Mouse (Mus musculus) kidney, embryonic 15.5 days (tissue): ENCODE data around the gene Mmp24. TPM values are rescaled to one million over a fixed set of nuclear protein-coding genes. Genes with fewer than 3 reads are reported as not detected.

ENCODE experiments used
- ATAC-seq: fragments of 200-750 bp; cut with Nextera tagmentation; replicated peaks from 2 replicates; pipeline ENCODE4 v1.8.0; 2017; ENCODE audit warnings: moderate TSS enrichment; ENCODE audit not compliant: low FRiP score
- H3K27ac ChIP-seq: fragments of 300-500 bp; sonication (generic); 2 replicates; pipeline ENCODE4 v1.5.1; 2015; ENCODE audit warnings: mild to moderate bottlenecking, inconsistent platforms
- H3K27me3 ChIP-seq: fragments of 300-500 bp; sonication (generic); 2 replicates; pipeline ENCODE4 v1.6.1; 2015; ENCODE audit warnings: inconsistent platforms
- H3K36me3 ChIP-seq: fragments of 300-500 bp; sonication (generic); 2 replicates; pipeline ENCODE4 v1.6.1; 2015; ENCODE audit warnings: inconsistent platforms
- H3K4me1 ChIP-seq: fragments of 300-500 bp; sonication (generic); 2 replicates; pipeline ENCODE4 v1.6.1; 2015; ENCODE audit warnings: inconsistent platforms
- H3K4me2 ChIP-seq: fragments of 300-500 bp; sonication (generic); 2 replicates; pipeline ENCODE4 v1.6.1; 2015; ENCODE audit warnings: moderate library complexity, mild to moderate bottlenecking, inconsistent platforms
- H3K4me3 ChIP-seq: fragments of 300-500 bp; sonication (generic); replicated peaks from 2 replicates; pipeline ENCODE4 v1.5.1; 2015; ENCODE audit warnings: mild to moderate bottlenecking, inconsistent platforms
- H3K9ac ChIP-seq: fragments of 300-500 bp; sonication (generic); 2 replicates; pipeline ENCODE4 v1.6.1; 2015; ENCODE audit warnings: mild to moderate bottlenecking, inconsistent platforms
- H3K9me3 ChIP-seq: fragments of 300-500 bp; sonication (generic); replicated peaks from 2 replicates; pipeline ENCODE4 v1.6.1; 2016; ENCODE audit warnings: inconsistent platforms
- WGBS: fragments of 180-500 bp; shearing (Covaris S2); methylation state at CpG from one replicate; pipeline ENCODE4 v1.1.7; 2015; ENCODE audit warnings: mixed read lengths; 5-methylcytosine and 5-hydroxymethylcytosine counted together
- polyA plus RNA-seq: library from polyadenylated mRNA; unstranded; fragments of >200 nt; fragmentation: Nextera tagmentation; extraction: Ambion mirVana; gene quantifications from 2 replicates; pipeline ENCODE4 v1.2.1, GENCODE M21; 2015

Gene Mmp24
- polyA plus RNA-seq, 1 experiment from 2014 or later = 0.16 TPM

DNA sequence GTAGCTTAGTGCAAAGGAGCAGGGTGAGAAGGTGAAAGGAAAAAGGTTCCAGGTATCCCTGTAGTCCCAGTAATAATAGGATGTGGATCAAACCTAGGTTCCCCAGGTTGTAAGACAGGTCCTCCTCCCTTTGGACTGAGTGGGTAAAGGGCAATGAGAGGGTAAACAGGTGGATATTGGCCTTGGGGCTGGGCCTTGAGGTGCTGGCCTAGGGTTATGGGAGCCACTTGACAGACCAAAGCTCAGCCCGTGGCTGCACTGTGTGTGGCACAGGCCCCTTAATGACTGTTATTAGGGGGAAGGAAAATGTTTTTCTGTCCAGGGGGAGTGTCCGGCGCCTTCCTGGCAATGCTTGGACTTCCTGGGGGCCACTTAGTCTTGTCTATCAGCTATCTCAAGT is 62.8 kb downstream of the Mmp24 start:
- Histone ChIP-seq H3K4me2 (no peak overlapping the region), H3K4me3 (no peak overlapping the region), H3K4me1 (no peaks in the 10 kb centered on the region), H3K27ac (no peak overlapping the region), H3K27me3 (no peaks in the 10 kb centered on the region), H3K9ac (no peak overlapping the region), H3K9me3 (no peaks in the 10 kb centered on the region), H3K36me3 (no peaks in the 10 kb centered on the region)
- no peak for ATAC-seq
- WGBS = 54% methylated on average over 3 of the region's 3 CpGs

DNA sequence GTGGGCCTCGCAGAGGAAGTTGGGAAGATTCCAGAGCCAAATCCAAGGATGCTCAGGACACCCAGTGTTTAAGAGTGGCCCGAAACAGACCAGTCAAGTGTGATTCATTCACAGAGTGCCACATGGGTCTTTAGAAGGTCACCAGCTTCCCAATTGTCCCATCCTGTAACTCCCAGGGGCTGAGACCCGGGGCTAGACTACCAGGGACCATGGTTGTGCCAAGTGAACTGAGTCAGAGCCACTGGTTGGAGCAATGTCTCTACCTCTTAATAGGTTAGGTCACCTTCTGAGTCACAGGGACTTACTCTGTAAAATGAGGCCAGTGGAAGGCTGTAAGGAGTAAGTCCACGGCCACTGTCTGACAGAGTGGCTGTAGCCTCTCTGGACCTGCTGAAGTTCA is 63.8 kb downstream of the Mmp24 start:
- Histone ChIP-seq H3K36me3 (no peaks in the 10 kb centered on the region), H3K9me3 (no peaks in the 10 kb centered on the region), H3K4me1 (no peaks in the 10 kb centered on the region), H3K9ac (no peak overlapping the region), H3K27ac (no peak overlapping the region), H3K4me2 (no peak overlapping the region), H3K27me3 (no peaks in the 10 kb centered on the region), H3K4me3 (no peak overlapping the region)
- 75% methylated on average over 4 of the region's 4 CpGs for WGBS
- ATAC-seq = no peak

DNA sequence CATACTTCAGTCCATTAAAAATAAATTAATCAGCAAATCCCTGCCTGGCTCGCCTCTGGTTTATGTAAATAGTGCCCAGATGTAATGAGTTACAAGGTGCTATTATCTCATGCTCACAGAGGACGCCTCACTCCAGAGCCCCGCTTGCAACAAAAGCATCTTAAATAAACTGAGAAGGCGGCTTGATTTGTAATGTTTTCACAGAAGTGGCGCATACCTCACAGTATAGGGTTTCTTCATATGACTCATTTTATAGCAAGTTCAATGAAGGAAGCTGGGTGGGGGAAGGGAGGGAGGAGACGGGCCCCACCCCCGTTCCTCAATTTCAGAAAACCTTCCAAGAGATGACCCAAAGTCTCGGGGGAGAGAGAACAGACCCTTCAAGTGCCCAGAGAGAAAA is 71.8 kb downstream of the Mmp24 start:
- no peak overlapping the region for H3K27ac ChIP-seq
- H3K36me3 ChIP-seq = peaks cover 64% of the 10 kb centered on the region
- no peak overlapping the region for H3K4me2 ChIP-seq
- no peaks in the 10 kb centered on the region for H3K27me3 ChIP-seq
- H3K4me3 ChIP-seq = no peak overlapping the region
- 52% methylated on average over 8 of the region's 8 CpGs for WGBS
- H3K9me3 ChIP-seq = no peaks in the 10 kb centered on the region
- no peak for ATAC-seq
- no peak overlapping the region for H3K9ac ChIP-seq
- no peaks in the 10 kb centered on the region for H3K4me1 ChIP-seq

DNA sequence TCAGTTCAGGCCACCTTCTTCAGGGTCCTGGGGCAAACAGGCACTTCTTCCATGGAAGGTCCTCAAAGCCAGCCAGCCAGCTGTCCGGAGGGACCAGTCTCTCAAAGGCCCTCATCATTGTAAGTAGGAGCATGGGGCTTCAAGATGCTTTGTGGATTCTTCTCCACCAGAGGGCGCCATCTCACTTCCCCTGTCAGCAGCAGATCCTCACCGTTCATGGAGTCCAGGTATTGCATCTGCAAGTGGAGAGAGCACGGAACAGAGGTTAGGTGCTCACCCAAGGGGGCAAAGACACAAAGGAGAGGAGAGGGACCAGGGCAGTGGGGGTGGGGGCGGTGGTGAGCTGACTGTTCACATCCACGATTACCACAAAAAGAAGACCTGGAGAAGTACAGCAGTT is 73.1 kb downstream of the Mmp24 start:
- no peaks in the 10 kb centered on the region for H3K27me3 ChIP-seq
- 25% methylated on average over 6 of the region's 6 CpGs for WGBS
- no peak overlapping the region for H3K4me3 ChIP-seq
- no peak overlapping the region for H3K9ac ChIP-seq
- no peaks in the 10 kb centered on the region for H3K4me1 ChIP-seq
- H3K36me3 ChIP-seq = peaks cover 70% of the 10 kb centered on the region
- peak; percentile 36 for ATAC-seq
- H3K4me2 ChIP-seq = no peak overlapping the region
- no peaks in the 10 kb centered on the region for H3K9me3 ChIP-seq
- no peak overlapping the region for H3K27ac ChIP-seq

- Histone ChIP-seq H3K9me3 (no peaks in the 10 kb centered on the region), H3K27me3 (no peaks in the 10 kb centered on the region), H3K4me1 (no peaks in the 10 kb centered on the region), H3K4me3 (no peak overlapping the region), H3K36me3 (peaks cover 82% of the 10 kb centered on the region), H3K27ac (no peak overlapping the region), H3K4me2 (no peak overlapping the region), H3K9ac (no peak overlapping the region)
- WGBS = 60% methylated on average over 7 of the region's 7 CpGs
- ATAC-seq = no peak
Measured at GRCm38 (mm10) chr2:155849464-155849863, 74.3 kb downstream of the Mmp24 start.

DNA sequence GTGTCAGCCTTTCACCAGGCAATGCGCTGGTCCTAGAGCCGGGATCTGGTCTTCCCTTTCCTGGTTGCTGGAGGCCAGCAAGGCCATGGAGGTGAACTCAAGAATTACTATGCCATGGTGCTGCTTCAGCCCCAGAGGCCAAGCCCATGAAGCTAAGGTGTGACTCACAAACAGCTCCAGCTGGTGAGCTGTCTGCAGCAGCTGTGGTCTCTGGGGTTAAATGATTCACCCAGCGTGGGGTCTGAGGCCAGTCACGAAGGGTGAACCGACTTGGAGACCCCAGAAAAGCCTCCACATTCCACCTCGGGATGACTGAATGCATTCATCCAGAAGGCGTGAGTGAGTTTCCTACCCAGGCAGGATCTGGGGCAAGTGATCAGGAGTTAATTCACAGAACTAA is 75.0 kb downstream of the Mmp24 start:
- Histone ChIP-seq H3K27ac (no peak overlapping the region), H3K4me2 (no peak overlapping the region), H3K4me1 (no peaks in the 10 kb centered on the region), H3K9me3 (no peaks in the 10 kb centered on the region), H3K27me3 (no peaks in the 10 kb centered on the region), H3K4me3 (no peak overlapping the region), H3K36me3 (peaks cover 82% of the 10 kb centered on the region), H3K9ac (no peak overlapping the region)
- WGBS = 84% methylated on average over 7 of the region's 7 CpGs
- no peak for ATAC-seq

GRCm38 (mm10) chr2:155852536-155852935 is 77.4 kb downstream of the Mmp24 start:
- Histone ChIP-seq H3K9ac (no peak overlapping the region), H3K4me1 (no peaks in the 10 kb centered on the region), H3K4me2 (no peak overlapping the region), H3K27ac (no peak overlapping the region), H3K36me3 (peaks cover 76% of the 10 kb centered on the region), H3K9me3 (no peaks in the 10 kb centered on the region), H3K4me3 (no peak overlapping the region), H3K27me3 (no peaks in the 10 kb centered on the region)
- WGBS = 72% methylated on average over 5 of the region's 5 CpGs
- ATAC-seq = no peak

DNA sequence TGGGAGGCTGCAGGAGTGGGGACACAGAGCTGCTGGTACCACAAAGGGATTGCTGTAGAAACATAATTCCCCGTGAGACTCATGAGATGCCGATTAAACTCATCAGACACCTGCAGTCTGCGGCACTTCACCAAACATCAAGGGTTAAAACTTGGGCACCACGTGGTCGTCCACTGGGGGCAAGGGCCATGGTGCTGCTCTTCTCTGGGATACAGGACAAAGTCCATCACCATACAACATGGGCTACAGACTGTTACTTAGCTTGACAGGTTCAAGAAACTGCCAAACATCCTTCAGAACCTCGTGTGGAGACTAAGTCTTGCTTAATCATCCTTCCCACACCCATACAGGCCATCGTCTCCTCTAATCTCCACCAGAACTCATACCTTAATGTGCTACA is 85.0 kb downstream of the Mmp24 start:
- 84% methylated on average over 7 of the region's 7 CpGs for WGBS
- H3K4me1 ChIP-seq = peaks cover 21% of the 10 kb centered on the region
- no peak overlapping the region for H3K4me3 ChIP-seq
- H3K27ac ChIP-seq = no peak overlapping the region
- H3K27me3 ChIP-seq = no peaks in the 10 kb centered on the region
- ATAC-seq = no peak
- H3K9ac ChIP-seq = no peak overlapping the region
- no peak overlapping the region for H3K4me2 ChIP-seq
- H3K9me3 ChIP-seq = no peaks in the 10 kb centered on the region
- peaks cover 36% of the 10 kb centered on the region for H3K36me3 ChIP-seq

DNA sequence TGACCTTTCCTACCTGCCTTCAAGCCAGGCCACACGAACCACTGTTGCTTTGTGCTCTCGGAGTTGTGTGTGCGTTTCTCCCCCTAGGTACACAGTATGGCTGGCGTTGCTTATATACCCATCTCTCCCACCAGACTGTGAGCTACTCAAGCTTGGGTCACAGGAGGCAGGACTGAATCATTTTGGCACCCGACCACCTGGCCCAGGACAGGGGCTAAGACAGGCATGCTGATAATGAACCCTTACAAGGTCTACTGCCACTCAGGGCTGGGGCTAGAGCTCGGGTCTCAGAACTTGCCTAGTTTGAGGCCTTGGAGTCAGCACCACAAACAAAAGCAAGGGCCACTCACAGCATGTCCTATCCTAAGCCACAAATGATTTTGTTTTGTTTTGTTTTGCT is 86.4 kb downstream of the Mmp24 start:
- WGBS = 87% methylated on average over 6 of the region's 6 CpGs
- H3K9me3 ChIP-seq = no peaks in the 10 kb centered on the region
- ATAC-seq = no peak
- H3K4me2 ChIP-seq = no peak overlapping the region
- no peaks in the 10 kb centered on the region for H3K27me3 ChIP-seq
- H3K4me1 ChIP-seq = peaks cover 21% of the 10 kb centered on the region
- H3K36me3 ChIP-seq = peaks cover 25% of the 10 kb centered on the region
- no peak overlapping the region for H3K4me3 ChIP-seq
- H3K9ac ChIP-seq = no peak overlapping the region
- H3K27ac ChIP-seq = no peak overlapping the region

DNA sequence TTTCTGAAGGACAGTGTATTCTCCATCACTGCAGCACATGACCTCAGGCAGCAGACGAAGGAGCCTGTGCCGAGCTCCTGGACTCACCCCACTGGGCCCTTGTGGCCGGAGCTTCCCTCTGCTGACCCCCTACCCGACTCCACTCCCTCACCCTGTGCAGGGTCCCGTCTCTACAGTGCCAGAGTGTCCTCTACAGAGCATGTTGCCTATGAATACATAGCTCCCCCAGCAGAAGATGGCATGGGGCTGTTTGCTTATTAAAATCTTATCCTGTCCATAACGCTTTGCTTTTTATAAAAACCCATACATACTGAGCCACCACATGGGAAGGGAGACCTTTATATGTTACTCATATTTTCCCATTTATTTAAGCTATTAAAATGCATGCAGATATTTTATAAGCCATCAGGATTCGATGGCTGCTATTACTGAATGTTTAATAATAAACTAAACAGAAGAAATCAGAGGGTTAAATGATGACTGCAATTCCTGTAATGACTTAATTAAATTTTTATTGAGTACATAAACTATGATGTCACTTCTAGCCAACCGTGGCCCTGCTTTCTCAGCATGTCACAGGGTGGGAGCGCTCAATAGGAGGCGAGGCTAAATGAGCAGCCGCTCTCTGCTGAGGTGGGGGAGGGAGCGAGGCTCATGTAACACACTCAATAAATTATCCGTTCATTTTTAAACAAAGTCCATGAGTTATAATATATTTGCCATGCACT is 87.6 kb downstream of the Mmp24 start:
- Histone ChIP-seq H3K4me2 (peak overlapping the region; percentile 36), H3K9me3 (no peaks in the 10 kb centered on the region), H3K4me1 (peaks cover 21% of the 10 kb centered on the region), H3K36me3 (peaks cover 18% of the 10 kb centered on the region), H3K27ac (peak overlapping the region; percentile 42; the same call in 1 of the 2 replicates), H3K9ac (no peak overlapping the region), H3K4me3 (no peak overlapping the region), H3K27me3 (no peaks in the 10 kb centered on the region)
- 31% methylated on average over 13 of the region's 13 CpGs for WGBS
- ATAC-seq = peak; percentile 88

- Histone ChIP-seq H3K4me1 (peaks cover 21% of the 10 kb centered on the region), H3K9ac (no peak overlapping the region), H3K4me3 (no peak overlapping the region), H3K27ac (peak overlapping the region; percentile 42; the same call in 1 of the 2 replicates), H3K4me2 (peak overlapping the region; percentile 36), H3K9me3 (no peaks in the 10 kb centered on the region), H3K27me3 (no peaks in the 10 kb centered on the region), H3K36me3 (peaks cover 18% of the 10 kb centered on the region; the same call in 1 of the 2 replicates)
- 21% methylated on average over 11 of the region's 11 CpGs for WGBS
- ATAC-seq = peak; percentile 81
Measured at GRCm38 (mm10) chr2:155863301-155863867, 88.2 kb downstream of the Mmp24 start.
